Mouse (Mus musculus) ES-E14 (cell line): Measurements from ENCODE around the gene Cux2.

Source experiments
- CHD2 ChIP-seq: IDR thresholded peaks from 2 replicates; pipeline ENCODE4 v1.6.1; 2014; ENCODE audit warnings: mild to moderate bottlenecking, low read depth, low read length, inconsistent platforms
- HCFC1 ChIP-seq: IDR thresholded peaks from 2 replicates; pipeline ENCODE4 v1.6.1; 2012; ENCODE audit warnings: low read length, inconsistent platforms, borderline replicate concordance; ENCODE audit not compliant: insufficient read depth
- MAFK ChIP-seq: IDR thresholded peaks from 2 replicates; pipeline ENCODE4 v1.6.1; 2014; ENCODE audit warnings: mild to moderate bottlenecking, low read depth, low read length, inconsistent platforms; ENCODE audit not compliant: insufficient read depth
- ZC3H11A ChIP-seq: IDR thresholded peaks from 2 replicates; pipeline ENCODE4 v1.6.1; 2012; ENCODE audit warnings: low read depth, mild to moderate bottlenecking, inconsistent platforms, low read length, borderline replicate concordance
- ZNF384 ChIP-seq: IDR thresholded peaks from 2 replicates; pipeline ENCODE4 v1.6.1; 2012; ENCODE audit warnings: low read depth, low read length, inconsistent platforms

- TF ChIP-seq MAFK (no peak), ZNF384 (no peak), HCFC1 (no peak), ZC3H11A (no peak), CHD2 (no peak)
These were observed 25.8 kb upstream of the Cux2 start for GRCm38 (mm10) chr5:122075736-122076135.
